13 mouse cellular contexts compared by ENCODE assay signal in the genomic region with DNA sequence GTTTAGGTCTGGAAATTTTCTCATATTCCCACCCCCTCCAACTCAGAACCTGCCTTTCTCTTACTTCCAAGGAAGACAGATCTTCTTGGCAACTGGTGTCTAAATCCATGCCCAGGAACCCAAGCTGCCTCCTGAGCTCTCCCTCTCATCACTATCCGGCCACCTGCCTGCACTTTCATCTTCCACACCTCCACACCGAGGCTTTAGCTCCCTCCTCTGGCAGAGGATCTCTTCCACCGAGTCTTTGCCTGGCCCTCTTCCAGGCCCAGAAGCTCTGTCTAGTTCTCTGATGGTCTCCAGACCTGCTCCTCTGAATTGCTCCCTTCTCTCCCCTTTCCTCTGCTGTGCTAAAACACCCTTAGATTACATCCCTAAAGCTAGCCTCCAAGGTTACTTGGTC.
A peak's percentile ranks its signal among the peaks of the same experiment; 100 is the strongest.
DNase-seq lines count a peak whose midpoint lies in the region; ATAC-seq and TF ChIP-seq lines count a peak whose summit lies in the region.
"Had no signal": no experiment of that assay in that cellular context is flagged by ENCODE, and none has a peak within 500 bp of the region (broad histone marks: within the 10 kb centered on the region; RNA-seq: fewer than 3 reads in every experiment).

No protein-coding gene starts in this region.

- H3K27ac ChIP-seq in hindbrain, postnatal 0 days, result no peak overlapping the region
- H3K27ac ChIP-seq in hindbrain, embryonic 14.5 days, result no peak overlapping the region
- no peak overlapping the region for H3K27ac ChIP-seq in lung, embryonic 14.5 days (ENCODE audit: low read depth)
- H3K27ac ChIP-seq: embryonic facial prominence, embryonic 12.5 days; forebrain, embryonic 10.5 days; heart, embryonic 13.5 days; hindbrain, embryonic 13.5 days had no signal

- no peak for ATAC-seq in hindbrain, postnatal 0 days
- ATAC-seq in hindbrain, embryonic 14.5 days (ENCODE audit: low FRiP score), result no peak
- ATAC-seq in lung, embryonic 14.5 days (ENCODE audit: insufficient read depth), result no peak

- H3K4me3 ChIP-seq in hindbrain, postnatal 0 days (ENCODE audit: low read length), result no peak overlapping the region
- H3K4me3 ChIP-seq in hindbrain, embryonic 14.5 days (replicated peaks; ENCODE audit: low read length), result no peak overlapping the region
- no peak overlapping the region for H3K4me3 ChIP-seq in lung, embryonic 14.5 days (ENCODE audit: low read depth, low read length)
- H3K4me3 ChIP-seq: embryonic facial prominence, embryonic 12.5 days; forebrain, embryonic 10.5 days; heart, embryonic 13.5 days; hindbrain, embryonic 13.5 days had no signal

- TF ChIP-seq CTCF in hindbrain, postnatal 0 days (IDR thresholded peaks at IDR 0.05; ENCODE audit: low read depth), result peak; percentile 30
- TF ChIP-seq CTCF in lung, embryonic 14.5 days (IDR thresholded peaks at IDR 0.05; ENCODE audit: low read depth), result 0 out of 2 replicates have a peak, but pooled peaks have one; percentile 4

- H3K27me3 ChIP-seq in hindbrain, postnatal 0 days (ENCODE audit: insufficient read depth, low read length), result no peaks in the 10 kb centered on the region
- H3K27me3 ChIP-seq in hindbrain, embryonic 14.5 days (ENCODE audit: control insufficient read depth, insufficient read depth, low read length), result no peaks in the 10 kb centered on the region
- H3K27me3 ChIP-seq in lung, embryonic 14.5 days (ENCODE audit: insufficient read depth, low read length), result no peaks in the 10 kb centered on the region
- H3K27me3 ChIP-seq: CH12.LX; embryonic facial prominence, embryonic 12.5 days; heart, embryonic 13.5 days; hindbrain, embryonic 13.5 days had no signal

- no peak overlapping the region for H3K9ac ChIP-seq in hindbrain, postnatal 0 days (replicated peaks; ENCODE audit: low read length)
- no peak overlapping the region for H3K9ac ChIP-seq in hindbrain, embryonic 14.5 days
- no peak overlapping the region for H3K9ac ChIP-seq in lung, embryonic 14.5 days
- H3K9ac ChIP-seq: embryonic facial prominence, embryonic 12.5 days; heart, embryonic 13.5 days; hindbrain, embryonic 13.5 days had no signal

- H3K4me2 ChIP-seq in hindbrain, postnatal 0 days (ENCODE audit: low read depth, low read length), result no peak overlapping the region
- no peak overlapping the region for H3K4me2 ChIP-seq in hindbrain, embryonic 14.5 days (replicated peaks)
- H3K4me2 ChIP-seq in lung, embryonic 14.5 days, result no peak overlapping the region
- H3K4me2 ChIP-seq: embryonic facial prominence, embryonic 12.5 days; heart, embryonic 13.5 days; hindbrain, embryonic 13.5 days; liver, embryonic 11.5 days had no signal

- peaks cover 25% of the 10 kb centered on the region for H3K36me3 ChIP-seq in hindbrain, postnatal 0 days (ENCODE audit: insufficient read depth, low read length)
- peaks cover 51% of the 10 kb centered on the region for H3K36me3 ChIP-seq in hindbrain, embryonic 14.5 days (replicated peaks; ENCODE audit: control insufficient read depth, insufficient read depth)
- H3K36me3 ChIP-seq in lung, embryonic 14.5 days (ENCODE audit: insufficient read depth), result peaks cover 37% of the 10 kb centered on the region; the same call in 1 of the 2 replicates

- H3K4me1 ChIP-seq in hindbrain, postnatal 0 days (ENCODE audit: insufficient read depth, low read length), result no peaks in the 10 kb centered on the region
- H3K4me1 ChIP-seq in hindbrain, embryonic 14.5 days (replicated peaks; ENCODE audit: control insufficient read depth, insufficient read depth, low read length), result no peaks in the 10 kb centered on the region
- no peaks in the 10 kb centered on the region for H3K4me1 ChIP-seq in lung, embryonic 14.5 days (ENCODE audit: insufficient read depth)
- H3K4me1 ChIP-seq: embryonic facial prominence, embryonic 12.5 days; forebrain, embryonic 10.5 days; heart, embryonic 13.5 days; hindbrain, embryonic 13.5 days had no signal

- WGBS in hindbrain, postnatal 0 days, result 58% methylated on average over 3 of the region's 3 CpGs
- 70% methylated on average over 3 of the region's 3 CpGs for WGBS in hindbrain, embryonic 14.5 days
- WGBS in lung, embryonic 14.5 days, result 62% methylated on average over 3 of the region's 3 CpGs

- DNase-seq in hindbrain, postnatal 0 days (ENCODE audit: low spot score), result peak; percentile 14
- DNase-seq in hindbrain, embryonic 14.5 days (ENCODE audit: low spot score), result no peak
- DNase-seq in lung, embryonic 14.5 days, result no peak
- no peak for DNase-seq in lung, postnatal 4 days
- DNase-seq in cerebellum, adult 8-10 months, result peak; percentile 24
- peak; percentile 40 to 51 for DNase-seq in cerebellum, postnatal 36 days
- DNase-seq in embryo, embryonic 9.5 days (ENCODE audit: extremely low spot score), result no peak

- no peaks in the 10 kb centered on the region for H3K9me3 ChIP-seq in hindbrain, postnatal 0 days (ENCODE audit: low read length)
- no peaks in the 10 kb centered on the region for H3K9me3 ChIP-seq in hindbrain, embryonic 14.5 days (ENCODE audit: control insufficient read depth, low read length)
- H3K9me3 ChIP-seq in lung, embryonic 14.5 days (ENCODE audit: low read depth, low read length), result no peaks in the 10 kb centered on the region
- H3K9me3 ChIP-seq: embryonic facial prominence, embryonic 12.5 days; forebrain, embryonic 10.5 days; heart, embryonic 13.5 days; hindbrain, embryonic 13.5 days had no signal

Comparison
In these comparisons a context has a peak if more than half of its experiments do, and no peak if none do; other contexts are left out.
1. DNase-seq: peak in hindbrain, postnatal 0 days (single experiment), cerebellum, adult 8-10 months (single experiment) and cerebellum, postnatal 36 days (2 of 2); none in hindbrain, embryonic 14.5 days (single experiment), lung, embryonic 14.5 days (single experiment), lung, postnatal 4 days (0 of 2) and embryo, embryonic 9.5 days (single experiment).